Mouse (Mus musculus) adrenal gland, adult 10 weeks (tissue): ENCODE results near the gene B4galt5. TPM values are rescaled to one million over a fixed set of nuclear protein-coding genes. Genes with fewer than 3 reads are reported as not detected.

Experiments
- polyA plus RNA-seq: library from polyadenylated mRNA; stranded (reverse); fragments of 350-450 nt; fragmentation: Illumina TruSeq; extraction: RNeasy Lipid Tissue Mini Kit (QIAGEN cat#74804); gene quantifications from one replicate; pipeline ENCODE4 v1.2.3, GENCODE M21; 2014; ENCODE audit warnings: low read depth, low replicate concordance

B4galt5 gene
- 7.6 TPM for polyA plus RNA-seq

GRCm38 (mm10) chr2:167348376-167349282, at the start of gene B4galt5:
TSS of gene B4galt5 (minus strand) at chr2:167349183.

Other genes starting within 250 kb of the B4galt5 start
- 3.5 TPM for gene Kcnb1, start 159.0 kb downstream of the B4galt5 start, polyA plus RNA-seq
- 3.0 TPM for gene Ptgis, start 108.6 kb downstream of the B4galt5 start, polyA plus RNA-seq
- 19.8 TPM for gene Slc9a8, start 72.5 kb upstream of the B4galt5 start, polyA plus RNA-seq
- gene Rnf114, start 143.5 kb upstream of the B4galt5 start, polyA plus RNA-seq = 22.4 TPM
- 5.5 TPM for gene Spata2, start 143.7 kb upstream of the B4galt5 start, polyA plus RNA-seq
- 0.47 TPM for gene Snai1, start 189.0 kb upstream of the B4galt5 start, polyA plus RNA-seq